Mouse (Mus musculus): ENCODE measurements around the gene Cd2.

Cd2 gene

GRCm38 (mm10) chr3:101287911-101288311, at the start of gene Cd2:
Cd2 (minus strand) TSS chr3:101287939.
- DNase-seq (ENCODE audit: low read depth, low spot score), result no peak

- DNase-seq (ENCODE audit: low read depth, low spot score), result no peak
Observed at GRCm38 (mm10) chr3:101328617-101329016, 40.9 kb upstream of the Cd2 start.

GRCm38 (mm10) chr3:101327248-101327647, 39.5 kb upstream of the Cd2 start:
- DNase-seq (ENCODE audit: low read depth, low spot score), result no peak

- peak; percentile 36 for DNase-seq (ENCODE audit: low read depth, low spot score)
Observed at GRCm38 (mm10) chr3:101322437-101322836, 34.7 kb upstream of the Cd2 start.

- DNase-seq (ENCODE audit: low read depth, low spot score), result no peak
Observed at GRCm38 (mm10) chr3:101320874-101321273, 33.1 kb upstream of the Cd2 start.

GRCm38 (mm10) chr3:101318516-101319170, 30.9 kb upstream of the Cd2 start:
- peak; percentile 68 for DNase-seq (ENCODE audit: low read depth, low spot score)

- no peak for DNase-seq (ENCODE audit: low read depth, low spot score)
Observed at GRCm38 (mm10) chr3:101318115-101318514, 30.4 kb upstream of the Cd2 start.

- DNase-seq (ENCODE audit: low read depth, low spot score), result peak; percentile 38
Observed at GRCm38 (mm10) chr3:101314954-101315353, 27.2 kb upstream of the Cd2 start.

GRCm38 (mm10) chr3:101313266-101314051, 25.7 kb upstream of the Cd2 start:
- DNase-seq (ENCODE audit: low read depth, low spot score), result peak; percentile 52

- no peak for DNase-seq (ENCODE audit: low read depth, low spot score)
Observed at GRCm38 (mm10) chr3:101310977-101311376, 23.2 kb upstream of the Cd2 start.

- no peak for DNase-seq (ENCODE audit: low read depth, low spot score)
Observed at GRCm38 (mm10) chr3:101309626-101310025, 21.9 kb upstream of the Cd2 start.

- DNase-seq (ENCODE audit: low read depth, low spot score), result no peak
Observed at GRCm38 (mm10) chr3:101306090-101306489, 18.4 kb upstream of the Cd2 start.

- DNase-seq (ENCODE audit: low read depth, low spot score), result peak; percentile 48
Observed at GRCm38 (mm10) chr3:101305046-101305445, 17.3 kb upstream of the Cd2 start.

GRCm38 (mm10) chr3:101304156-101304555, 16.4 kb upstream of the Cd2 start:
- DNase-seq (ENCODE audit: low read depth, low spot score), result peak; percentile 82

- DNase-seq (ENCODE audit: low read depth, low spot score), result peak; percentile 64
Observed at GRCm38 (mm10) chr3:101300271-101301071, 12.7 kb upstream of the Cd2 start.

GRCm38 (mm10) chr3:101299591-101299990, 11.9 kb upstream of the Cd2 start:
- no peak for DNase-seq (ENCODE audit: low read depth, low spot score)

GRCm38 (mm10) chr3:101297221-101297620, 9.5 kb upstream of the Cd2 start:
- no peak for DNase-seq (ENCODE audit: low read depth, low spot score)

GRCm38 (mm10) chr3:101295931-101296820, 8.4 kb upstream of the Cd2 start:
- DNase-seq (ENCODE audit: low read depth, low spot score), result no peak

- DNase-seq (ENCODE audit: low read depth, low spot score), result peak; percentile 93
Observed at GRCm38 (mm10) chr3:101295366-101295867, 7.7 kb upstream of the Cd2 start.

GRCm38 (mm10) chr3:101294487-101295365, 7.0 kb upstream of the Cd2 start:
- peak; percentile 52 for DNase-seq (ENCODE audit: low read depth, low spot score)
